Mouse (Mus musculus): ENCODE measurements at regions not wholly inside any gene's neighbourhood (a gene's known extent, or its start where the extent isn't known, plus 50 kb on each side); places are given as distances from the start of the nearest gene placed in this dataset.

- TF ChIP-seq CTCF (IDR thresholded peaks at IDR 0.05; ENCODE audit: borderline replicate concordance, insufficient read depth, low read length) (no peak), POLR2A (IDR thresholded peaks at IDR 0.05; ENCODE audit: low read depth, low read length) (no peak)
Observed at GRCm38 (mm10) chr1:157707256-157707655, 200.7 kb downstream of the Sec16b start.

All from embryonic fibroblast, embryonic 13.5 days (primary cell).